Mouse (Mus musculus) neural tube, embryonic 13.5 days (tissue): ENCODE measurements around the gene Pkn1. TPM values are rescaled to one million over a fixed set of nuclear protein-coding genes. Genes with fewer than 3 reads are reported as not detected.
A peak's percentile ranks its signal among the peaks of the same experiment; 100 is the strongest.

Source experiments
- ATAC-seq: fragments of 200-750 bp; cut with Nextera tagmentation; 2 replicates; pipeline ENCODE4 v1.8.0; 2017; ENCODE audit warnings: low read depth, mild to moderate bottlenecking, moderate TSS enrichment, moderate library complexity
- H3K27ac ChIP-seq: fragments of 300-500 bp; sonication (generic); replicated peaks from 2 replicates; pipeline ENCODE4 v1.5.1; 2015; ENCODE audit warnings: moderate library complexity, mild to moderate bottlenecking, inconsistent platforms
- H3K27me3 ChIP-seq: fragments of 300-500 bp; sonication (generic); 2 replicates; pipeline ENCODE4 v1.6.1; 2015; ENCODE audit warnings: mild to moderate bottlenecking, inconsistent platforms
- H3K36me3 ChIP-seq: fragments of 300-500 bp; sonication (generic); 2 replicates; pipeline ENCODE4 v1.6.1; 2015; ENCODE audit warnings: mild to moderate bottlenecking, inconsistent platforms
- H3K4me1 ChIP-seq: fragments of 300-500 bp; sonication (generic); replicated peaks from 2 replicates; pipeline ENCODE4 v1.6.1; 2015; ENCODE audit warnings: inconsistent platforms
- H3K4me2 ChIP-seq: fragments of 300-500 bp; sonication (generic); 2 replicates; pipeline ENCODE4 v1.6.1; 2015; ENCODE audit warnings: inconsistent platforms, mild to moderate bottlenecking, moderate library complexity
- H3K4me3 ChIP-seq: fragments of 300-500 bp; sonication (generic); 2 replicates; pipeline ENCODE4 v1.5.1; 2015; ENCODE audit warnings: mild to moderate bottlenecking, inconsistent platforms
- H3K9ac ChIP-seq: fragments of 300-500 bp; sonication (generic); 2 replicates; pipeline ENCODE4 v1.6.1; 2015; ENCODE audit warnings: moderate library complexity, mild to moderate bottlenecking, inconsistent platforms
- H3K9me3 ChIP-seq: fragments of 300-500 bp; sonication (generic); 2 replicates; pipeline ENCODE4 v1.6.1; 2016; ENCODE audit warnings: inconsistent platforms
- WGBS: fragments of 180-500 bp; shearing (Covaris S2); methylation state at CpG from one replicate; pipeline ENCODE4 v1.1.7; 2015; 5-methylcytosine and 5-hydroxymethylcytosine counted together
- polyA plus RNA-seq: library from polyadenylated mRNA; unstranded; fragments of >200 nt; fragmentation: Nextera tagmentation; extraction: Ambion mirVana; gene quantifications from 2 replicates; pipeline ENCODE4 v1.2.1, GENCODE M21; 2015

Pkn1 gene
- polyA plus RNA-seq = 21.3 and 25.5 TPM in 2 replicates

DNA sequence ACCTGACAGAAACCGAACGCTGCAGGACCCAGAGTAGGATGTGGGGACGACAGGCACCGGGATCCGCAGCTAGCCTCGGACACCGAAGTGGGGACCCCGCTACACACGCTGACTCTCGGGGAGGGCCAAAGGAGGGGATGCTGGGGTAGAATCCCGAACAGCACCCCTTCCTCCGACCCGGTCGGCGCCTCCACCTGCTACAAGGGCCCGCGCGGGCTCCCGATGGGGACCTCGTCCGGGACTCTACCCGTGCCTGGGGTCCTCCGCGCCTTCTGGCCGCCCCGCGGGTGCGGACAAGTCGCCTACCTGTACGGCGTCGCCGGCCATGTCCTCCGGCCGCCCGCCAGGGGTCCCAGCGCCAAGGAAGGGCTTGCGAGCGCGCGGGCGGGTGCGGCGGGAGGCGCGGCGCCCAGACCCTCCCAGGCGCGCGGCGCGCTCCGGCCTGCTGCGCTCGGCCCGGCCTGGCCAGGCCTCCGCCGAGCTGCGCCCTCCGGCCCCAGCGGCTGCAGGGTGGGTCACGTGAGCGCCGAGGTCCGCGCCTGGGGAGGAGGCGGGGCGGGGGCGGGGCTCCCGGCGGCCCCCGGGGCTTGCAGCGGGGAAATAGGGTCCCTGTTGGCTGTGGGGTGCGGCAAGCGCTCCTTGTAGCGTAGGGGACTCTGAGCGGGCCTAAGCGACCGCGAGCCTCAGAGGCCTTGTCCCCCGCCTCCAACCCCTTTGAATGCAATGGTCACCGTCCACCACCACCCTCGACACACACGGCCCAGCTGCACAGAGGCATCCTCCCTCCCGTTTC is at the start of gene Pkn1:
Gene Pkn1 (minus strand): TSS at position 519 of the 793 bp plus-strand sequence.
- H3K36me3 ChIP-seq = no peaks in the 10 kb centered on the region
- H3K27me3 ChIP-seq = no peaks in the 10 kb centered on the region
- H3K9ac ChIP-seq = peak within 1 kb of the TSS; percentile 95
- H3K9me3 ChIP-seq = no peaks in the 10 kb centered on the region
- peak within 1 kb of the TSS; percentile 71 for H3K27ac ChIP-seq
- H3K4me3 ChIP-seq = peak within 1 kb of the TSS; percentile 92
- peaks cover 35% of the 10 kb centered on the region for H3K4me1 ChIP-seq
- H3K4me2 ChIP-seq = peak within 1 kb of the TSS; percentile 96
- ATAC-seq = peak; percentile 89
- WGBS = 0% methylated on average over 48 of the region's 85 CpGs

DNA sequence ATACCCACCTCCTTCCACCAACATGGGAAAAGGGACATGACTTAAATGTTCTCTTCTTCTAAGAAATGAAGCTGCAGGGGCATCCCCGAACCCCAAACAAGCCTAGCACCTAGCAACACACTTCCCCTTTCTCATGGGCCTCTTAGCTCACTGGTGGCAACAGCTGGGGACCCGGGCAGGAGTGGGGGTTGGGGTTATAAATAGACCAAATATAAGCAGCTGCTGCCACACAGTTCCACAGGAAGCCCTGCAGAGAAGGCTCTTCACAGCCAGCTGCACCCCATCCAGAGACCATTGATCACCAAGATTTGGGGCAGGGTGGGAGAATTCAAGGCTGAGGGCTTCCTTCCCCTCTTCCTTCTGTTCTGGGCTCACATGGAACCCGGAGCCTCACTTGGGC is 49.7 kb upstream of the Pkn1 start:
- no peaks in the 10 kb centered on the region for H3K9me3 ChIP-seq
- no peak overlapping the region for H3K4me3 ChIP-seq
- 23% methylated on average over 3 of the region's 3 CpGs for WGBS
- no peak overlapping the region for H3K4me2 ChIP-seq
- H3K36me3 ChIP-seq = no peaks in the 10 kb centered on the region
- H3K9ac ChIP-seq = no peak overlapping the region
- H3K27me3 ChIP-seq = peaks cover 39% of the 10 kb centered on the region
- H3K27ac ChIP-seq = peak overlapping the region; percentile 49; the same call in 1 of the 2 replicates
- peaks cover 17% of the 10 kb centered on the region for H3K4me1 ChIP-seq
- peak; percentile 37 for ATAC-seq

DNA sequence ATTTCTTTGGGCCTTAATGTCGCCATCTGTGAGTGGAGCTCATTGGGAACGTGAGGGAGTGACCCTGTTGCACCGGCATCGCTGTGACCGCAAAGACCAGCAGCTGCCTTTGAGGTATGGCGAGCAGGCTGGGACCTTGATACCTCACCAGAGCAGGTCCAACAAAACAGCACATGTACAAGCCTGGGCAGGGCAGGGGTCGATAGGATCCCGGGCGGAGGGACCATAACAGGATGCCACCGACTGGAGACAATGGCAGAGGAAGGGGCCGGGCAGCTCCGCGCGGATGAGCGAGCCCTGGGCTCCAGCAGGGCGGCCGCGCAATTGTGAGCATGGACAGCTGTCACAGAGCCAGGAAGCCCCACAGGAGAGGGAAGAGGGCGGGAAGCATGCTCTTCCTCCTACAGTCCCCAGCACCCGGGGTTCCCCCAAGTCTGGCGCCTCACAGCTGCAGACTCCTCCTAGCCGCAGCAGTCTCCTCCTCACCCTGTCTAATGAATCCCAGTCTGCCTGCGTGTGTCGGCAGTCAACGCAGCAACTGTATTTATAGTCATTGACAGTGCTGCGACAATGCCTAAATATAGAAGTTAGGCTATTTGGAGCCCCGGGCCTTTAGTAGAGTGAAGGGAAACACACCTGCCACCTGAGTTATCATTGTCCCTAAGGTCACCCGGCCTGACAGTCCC is 48.8 kb upstream of the Pkn1 start:
- Histone ChIP-seq H3K27me3 (peaks cover 42% of the 10 kb centered on the region), H3K4me1 (peaks cover 17% of the 10 kb centered on the region), H3K9ac (peak overlapping the region; percentile 69), H3K36me3 (no peaks in the 10 kb centered on the region), H3K9me3 (no peaks in the 10 kb centered on the region), H3K4me2 (peak overlapping the region; percentile 63), H3K4me3 (peak overlapping the region; percentile 36), H3K27ac (peak overlapping the region; percentile 49)
- 2% methylated on average over 28 of the region's 28 CpGs for whole genome bisulfite sequencing
- ATAC-seq = peak; percentile 87

DNA sequence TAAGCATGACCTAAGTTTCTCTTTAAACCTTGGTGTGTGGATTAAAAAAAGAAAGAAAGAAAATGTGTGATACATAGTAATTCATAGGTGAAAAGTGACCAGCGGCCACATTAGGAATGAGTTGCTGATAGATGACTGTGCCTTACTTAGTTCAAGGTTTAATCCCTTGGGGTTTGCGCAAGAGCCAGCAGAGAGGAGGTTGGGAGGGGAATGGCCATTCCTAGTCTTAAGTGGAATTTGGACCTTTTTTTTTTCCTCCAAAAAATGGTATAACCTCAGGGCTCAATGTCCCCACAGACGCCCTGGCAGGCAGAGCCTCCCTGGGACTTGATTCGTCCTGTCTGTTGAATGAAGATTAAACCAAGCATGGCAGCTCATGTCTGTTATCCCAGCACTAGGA is 45.1 kb upstream of the Pkn1 start:
- Histone ChIP-seq H3K4me1 (peaks cover 30% of the 10 kb centered on the region), H3K4me3 (no peak overlapping the region), H3K9ac (no peak overlapping the region), H3K36me3 (no peaks in the 10 kb centered on the region), H3K9me3 (no peaks in the 10 kb centered on the region), H3K4me2 (no peak overlapping the region), H3K27ac (no peak overlapping the region), H3K27me3 (peaks cover 78% of the 10 kb centered on the region)
- 86% methylated on average over 4 of the region's 4 CpGs for WGBS
- no peak for ATAC-seq

DNA sequence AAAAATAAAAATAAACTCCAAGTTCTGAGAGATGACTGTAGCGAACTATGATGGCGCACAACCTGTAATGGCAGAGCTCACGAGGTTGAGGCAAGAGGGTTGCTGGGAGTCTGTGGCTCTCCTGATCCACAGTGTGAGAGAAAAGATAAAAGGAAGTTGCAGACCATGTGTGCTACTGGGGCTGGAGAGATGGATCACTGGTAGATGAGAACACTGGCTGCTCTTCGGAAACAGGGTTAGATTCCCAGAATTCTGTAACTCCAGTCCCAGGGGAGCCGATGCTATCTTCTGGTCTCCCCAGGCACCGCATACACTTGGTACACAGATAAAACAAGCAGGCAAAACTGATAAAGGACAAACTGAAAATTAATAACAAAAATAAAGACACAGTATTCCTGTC is 44.0 kb upstream of the Pkn1 start:
- H3K36me3 ChIP-seq = no peaks in the 10 kb centered on the region
- no peak overlapping the region for H3K4me2 ChIP-seq
- no peak overlapping the region for H3K9ac ChIP-seq
- 94% methylated on average over 6 of the region's 6 CpGs for WGBS
- H3K27ac ChIP-seq = no peak overlapping the region
- peaks cover 23% of the 10 kb centered on the region for H3K4me1 ChIP-seq
- no peaks in the 10 kb centered on the region for H3K9me3 ChIP-seq
- H3K27me3 ChIP-seq = peaks cover 71% of the 10 kb centered on the region
- no peak for ATAC-seq
- no peak overlapping the region for H3K4me3 ChIP-seq

DNA sequence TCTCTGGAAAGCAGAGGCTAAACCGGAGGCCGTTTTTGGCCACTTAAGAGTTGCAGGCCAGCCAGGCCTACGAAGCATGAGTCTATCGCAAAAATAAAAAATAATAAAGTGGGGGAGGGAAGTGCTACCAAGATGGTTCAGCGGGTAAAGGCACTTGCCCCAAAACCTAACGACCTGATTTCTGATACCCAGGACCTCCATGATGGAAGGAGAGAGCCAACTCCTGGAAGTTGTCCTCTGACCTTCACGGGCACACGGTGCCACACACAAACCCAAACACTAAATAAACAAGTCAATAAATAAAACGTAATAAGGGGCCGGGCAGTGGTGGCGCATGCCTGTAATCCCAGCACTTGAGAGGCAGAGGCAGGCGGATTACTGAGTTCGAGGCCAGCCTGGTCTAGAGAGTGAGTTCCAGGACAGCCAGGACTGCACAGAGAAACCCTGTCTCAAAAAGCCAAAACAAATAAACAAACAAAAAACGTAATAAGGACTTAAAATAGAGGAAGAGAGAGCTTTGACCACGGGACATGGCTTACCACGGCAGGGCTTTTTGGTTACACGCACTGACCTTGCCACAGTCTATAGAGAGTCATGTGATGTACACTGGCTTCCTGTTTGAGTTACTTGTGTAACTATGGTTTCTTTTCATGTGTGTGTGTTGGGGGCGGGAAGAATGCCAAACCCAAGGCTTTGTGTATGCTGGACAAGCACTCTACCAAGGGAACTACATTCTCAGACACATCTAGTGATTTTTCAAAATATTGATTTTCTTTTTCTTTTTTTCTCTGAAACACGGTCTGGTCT is 43.1 kb upstream of the Pkn1 start:
- no peak for ATAC-seq
- Histone ChIP-seq H3K27ac (no peak overlapping the region), H3K36me3 (no peaks in the 10 kb centered on the region), H3K4me2 (peak overlapping the region; percentile 77), H3K4me1 (peaks cover 23% of the 10 kb centered on the region), H3K9ac (no peak overlapping the region), H3K27me3 (peaks cover 61% of the 10 kb centered on the region), H3K9me3 (no peaks in the 10 kb centered on the region), H3K4me3 (peak overlapping the region; percentile 45)
- WGBS = 74% methylated on average over 19 of the region's 19 CpGs

DNA sequence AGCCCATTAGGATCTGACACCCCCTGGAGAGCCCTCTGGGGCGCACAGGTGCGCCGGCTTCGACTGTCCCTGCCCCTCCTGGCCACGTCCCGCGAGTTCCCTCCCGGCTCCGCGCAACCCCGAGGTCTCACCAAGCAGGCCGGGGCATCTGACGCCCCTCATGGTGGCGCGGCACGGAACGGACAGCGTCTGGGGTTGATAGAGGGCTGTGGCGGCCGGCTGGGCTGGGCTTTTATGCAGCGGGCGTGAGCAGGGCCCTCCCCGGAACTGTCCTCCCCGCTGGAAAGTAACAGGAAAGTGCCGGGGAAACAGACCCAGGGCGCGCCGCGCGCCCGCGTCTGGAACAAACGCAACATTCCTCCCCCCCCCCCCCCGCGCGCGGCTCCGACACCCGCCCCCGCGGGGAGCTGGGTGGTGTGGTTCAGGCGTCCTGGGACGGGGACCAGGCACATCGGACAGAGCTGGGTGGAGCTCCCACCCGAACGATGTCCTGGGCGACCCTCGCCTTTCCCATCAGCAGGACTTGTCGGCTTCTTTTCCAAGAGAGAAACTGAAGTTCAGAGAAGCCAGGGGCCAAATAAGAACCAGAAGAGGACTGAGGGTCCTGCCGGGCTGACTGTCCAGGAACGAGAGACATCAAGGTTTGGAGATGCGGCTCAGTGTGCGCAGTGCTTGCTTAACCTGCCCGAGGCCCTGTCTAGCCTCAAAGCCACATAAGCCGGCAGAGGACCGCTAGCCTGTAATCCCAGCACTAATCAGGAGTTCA is 42.2 kb upstream of the Pkn1 start, which contains the start of gene Adgre5:
Gene Adgre5 (minus strand): TSS at position 351 of the 766 bp plus-strand sequence.
- Histone ChIP-seq H3K9ac (peak within 1 kb of the TSS; percentile 68), H3K27me3 (peaks cover 55% of the 10 kb centered on the region), H3K36me3 (no peaks in the 10 kb centered on the region), H3K4me3 (peak within 1 kb of the TSS; percentile 45), H3K9me3 (no peaks in the 10 kb centered on the region), H3K27ac (0 out of 2 replicates have a peak within 1 kb of the TSS, but pooled peaks have one; percentile 2), H3K4me2 (peak within 1 kb of the TSS; percentile 77), H3K4me1 (peaks cover 23% of the 10 kb centered on the region)
- WGBS = 1% methylated on average over 56 of the region's 56 CpGs
- peak; percentile 58 for ATAC-seq

DNA sequence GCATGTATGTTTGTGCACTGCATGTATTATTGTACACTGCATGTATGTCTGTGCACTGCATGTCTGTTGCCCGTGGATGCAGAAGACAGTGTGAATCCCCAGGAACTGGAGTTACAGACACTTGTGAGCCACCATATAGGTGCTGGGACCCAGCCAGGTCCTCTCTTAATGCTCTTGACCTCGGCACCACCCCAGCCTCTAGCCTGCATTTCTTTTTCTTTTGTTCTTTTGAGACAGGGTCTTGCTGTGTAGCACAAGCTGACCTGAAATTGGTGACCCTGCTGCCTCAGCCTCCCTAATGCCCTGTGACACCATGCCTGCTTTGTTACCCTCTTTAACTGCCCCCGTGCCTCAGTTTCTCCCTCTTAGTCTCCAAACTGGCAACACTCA is 41.6 kb upstream of the Pkn1 start:
- Histone ChIP-seq H3K9ac (peak overlapping the region; percentile 68), H3K4me3 (peak overlapping the region; percentile 45), H3K27me3 (peaks cover 54% of the 10 kb centered on the region), H3K27ac (0 out of 2 replicates have a peak overlapping the region, but pooled peaks have one; percentile 2), H3K9me3 (no peaks in the 10 kb centered on the region), H3K4me1 (peaks cover 23% of the 10 kb centered on the region), H3K4me2 (peak overlapping the region; percentile 77), H3K36me3 (no peaks in the 10 kb centered on the region)
- ATAC-seq = peak; percentile 24; the same call in 1 of the 2 replicates
- 13% methylated on average over 3 of the region's 3 CpGs for WGBS

DNA sequence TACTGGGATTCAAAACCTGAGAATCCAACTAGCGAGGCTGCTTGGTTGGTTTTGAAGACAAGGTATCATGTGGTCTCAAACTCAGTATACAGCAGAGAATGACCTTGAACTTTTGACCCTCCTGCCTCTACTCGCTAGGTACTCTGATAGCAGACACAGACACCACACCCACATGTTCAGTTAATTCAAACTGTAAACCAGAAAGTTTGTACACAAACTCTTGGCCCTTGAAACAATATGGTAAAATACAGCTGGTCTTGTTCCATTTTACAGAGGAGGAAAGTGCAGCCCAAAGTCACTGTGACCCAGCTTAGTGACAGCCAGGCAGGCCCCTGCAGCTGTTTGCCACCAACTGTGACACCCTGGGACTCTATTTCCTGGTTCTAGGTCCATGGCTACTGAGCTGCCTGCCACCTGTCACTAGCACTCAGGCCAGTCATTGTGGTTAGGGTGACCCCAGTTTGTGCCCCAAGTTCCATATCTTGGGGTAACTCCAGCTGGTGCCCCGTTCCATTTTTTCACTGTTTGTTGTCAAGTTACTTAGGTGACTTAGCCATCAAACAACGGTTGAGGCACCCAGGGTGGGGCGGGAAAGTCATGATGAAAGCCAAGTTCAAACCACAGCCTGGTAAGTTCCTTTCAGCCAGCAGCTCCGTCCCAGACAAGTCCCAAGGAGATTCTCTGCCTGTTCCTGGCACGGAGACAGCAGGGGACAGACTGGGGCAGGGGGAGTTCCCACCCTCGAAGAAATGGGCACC is 40.9 kb upstream of the Pkn1 start:
- no peaks in the 10 kb centered on the region for H3K36me3 ChIP-seq
- H3K4me3 ChIP-seq = peak overlapping the region; percentile 45
- H3K9ac ChIP-seq = peak overlapping the region; percentile 22; the same call in 1 of the 2 replicates
- H3K9me3 ChIP-seq = no peaks in the 10 kb centered on the region
- ATAC-seq = no peak
- 43% methylated on average over 8 of the region's 8 CpGs for WGBS
- peaks cover 47% of the 10 kb centered on the region for H3K27me3 ChIP-seq
- peaks cover 23% of the 10 kb centered on the region for H3K4me1 ChIP-seq
- H3K27ac ChIP-seq = peak overlapping the region; percentile 50; the same call in 1 of the 2 replicates
- peak overlapping the region; percentile 77 for H3K4me2 ChIP-seq

DNA sequence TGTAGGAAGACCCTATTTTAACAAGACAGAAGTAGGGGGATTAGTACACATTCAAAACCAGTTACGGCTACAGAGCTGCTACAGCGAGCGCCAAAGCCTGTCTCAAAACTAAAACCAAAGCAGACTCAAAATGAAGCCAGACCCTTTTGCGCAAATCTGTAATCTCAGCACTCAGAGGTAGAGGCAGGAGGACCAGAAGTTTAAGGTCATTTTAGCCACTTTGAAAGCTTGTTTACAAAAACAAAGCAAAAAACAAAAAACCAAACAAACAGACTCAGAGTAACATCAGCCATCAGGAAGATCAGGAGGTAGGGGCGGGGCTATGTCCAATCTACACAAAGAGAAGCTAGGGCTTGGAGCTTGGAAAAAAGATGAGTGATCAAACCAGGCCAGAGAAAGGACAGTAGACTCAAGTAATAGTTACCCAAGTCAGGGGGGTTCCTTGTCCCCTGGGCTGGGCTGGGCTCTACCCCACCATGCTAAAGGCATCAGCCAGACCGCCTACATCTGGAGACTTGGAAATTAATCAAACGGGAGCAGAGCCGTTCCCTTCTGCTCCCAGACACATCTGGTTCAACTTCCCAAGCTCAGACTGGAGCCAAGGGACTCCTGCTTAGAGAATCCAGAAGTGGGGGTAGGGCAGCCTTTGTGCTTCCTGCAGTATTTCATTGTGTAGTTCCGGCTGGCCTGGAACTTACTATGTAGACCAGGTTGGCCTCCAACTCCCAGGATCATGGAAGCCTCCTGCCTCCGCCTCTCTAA is 40.2 kb upstream of the Pkn1 start:
- 0 out of 2 replicates have a peak overlapping the region, but pooled peaks have one; percentile 3 for H3K4me3 ChIP-seq
- H3K27ac ChIP-seq = peak overlapping the region; percentile 50; the same call in 1 of the 2 replicates
- H3K4me2 ChIP-seq = peak overlapping the region; percentile 77
- no peaks in the 10 kb centered on the region for H3K36me3 ChIP-seq
- peaks cover 40% of the 10 kb centered on the region for H3K27me3 ChIP-seq
- no peaks in the 10 kb centered on the region for H3K9me3 ChIP-seq
- peaks cover 23% of the 10 kb centered on the region for H3K4me1 ChIP-seq
- ATAC-seq = no peak
- no peak overlapping the region for H3K9ac ChIP-seq
- WGBS = 81% methylated on average over 10 of the region's 10 CpGs
